Mouse (Mus musculus): ENCODE data around the gene Htatip2. TPM values are rescaled to one million over a fixed set of nuclear protein-coding genes. Genes with fewer than 3 reads are reported as not detected.
A peak's percentile ranks its signal among the peaks of the same experiment; 100 is the strongest.

Htatip2 gene
- polyA plus RNA-seq, 1 experiment: 32.0 TPM

GRCm38 (mm10) chr7:49774396-49774795 lies 15.5 kb downstream of the Htatip2 start:
- H3K4me1 ChIP-seq (ENCODE audit: control insufficient read depth, insufficient read depth, insufficient read length, low read length): no peaks in the 10 kb centered on the region
- H3K4me3 ChIP-seq (ENCODE audit: insufficient read depth, low read depth, low read length): no peak overlapping the region
- no peak overlapping the region for H3K27ac ChIP-seq (replicated peaks; ENCODE audit: low read depth, low read length)

GRCm38 (mm10) chr7:49777585-49777984 lies 18.7 kb downstream of the Htatip2 start:
- H3K4me1 ChIP-seq (ENCODE audit: control insufficient read depth, insufficient read depth, insufficient read length, low read length): no peaks in the 10 kb centered on the region
- no peak overlapping the region for H3K4me3 ChIP-seq (ENCODE audit: insufficient read depth, low read depth, low read length)
- H3K27ac ChIP-seq (replicated peaks; ENCODE audit: low read depth, low read length): no peak overlapping the region

GRCm38 (mm10) chr7:49778114-49778901 lies 19.4 kb downstream of the Htatip2 start, which contains the start of gene Prmt3:
Gene Prmt3, plus strand, starts transcription at chr7:49778346.
- peak within 1 kb of the TSS; percentile 72 for H3K4me3 ChIP-seq (ENCODE audit: insufficient read depth, low read depth, low read length)
- no peaks in the 10 kb centered on the region for H3K4me1 ChIP-seq (ENCODE audit: control insufficient read depth, insufficient read depth, insufficient read length, low read length)
- H3K27ac ChIP-seq (replicated peaks; ENCODE audit: low read depth, low read length): no peak within 1 kb of the TSS

- Histone ChIP-seq H3K27ac (replicated peaks; ENCODE audit: low read depth, low read length) (no peak overlapping the region), H3K4me1 (ENCODE audit: control insufficient read depth, insufficient read depth, insufficient read length, low read length) (no peaks in the 10 kb centered on the region), H3K4me3 (ENCODE audit: insufficient read depth, low read depth, low read length) (peak overlapping the region; percentile 72)
Measured at GRCm38 (mm10) chr7:49778904-49779615, 20.1 kb downstream of the Htatip2 start.

GRCm38 (mm10) chr7:49783017-49783416 lies 24.1 kb downstream of the Htatip2 start:
- H3K4me3 ChIP-seq (ENCODE audit: insufficient read depth, low read depth, low read length): no peak overlapping the region
- H3K27ac ChIP-seq (replicated peaks; ENCODE audit: low read depth, low read length): no peak overlapping the region
- no peaks in the 10 kb centered on the region for H3K4me1 ChIP-seq (ENCODE audit: control insufficient read depth, insufficient read depth, insufficient read length, low read length)

- H3K4me3 ChIP-seq (ENCODE audit: insufficient read depth, low read depth, low read length): no peak overlapping the region
- H3K27ac ChIP-seq (replicated peaks; ENCODE audit: low read depth, low read length): no peak overlapping the region
- H3K4me1 ChIP-seq (ENCODE audit: control insufficient read depth, insufficient read depth, insufficient read length, low read length): no peaks in the 10 kb centered on the region
Measured at GRCm38 (mm10) chr7:49785141-49785540, 26.2 kb downstream of the Htatip2 start.

- Histone ChIP-seq H3K4me3 (ENCODE audit: insufficient read depth, low read depth, low read length) (no peak overlapping the region), H3K27ac (replicated peaks; ENCODE audit: low read depth, low read length) (no peak overlapping the region), H3K4me1 (ENCODE audit: control insufficient read depth, insufficient read depth, insufficient read length, low read length) (no peaks in the 10 kb centered on the region)
Measured at GRCm38 (mm10) chr7:49786618-49787382, 27.9 kb downstream of the Htatip2 start.

GRCm38 (mm10) chr7:49787383-49787645 lies 28.4 kb downstream of the Htatip2 start:
- H3K4me3 ChIP-seq (ENCODE audit: insufficient read depth, low read depth, low read length): no peak overlapping the region
- H3K27ac ChIP-seq (replicated peaks; ENCODE audit: low read depth, low read length): no peak overlapping the region
- H3K4me1 ChIP-seq (ENCODE audit: control insufficient read depth, insufficient read depth, insufficient read length, low read length): no peaks in the 10 kb centered on the region

GRCm38 (mm10) chr7:49794304-49794703 lies 35.4 kb downstream of the Htatip2 start:
- Histone ChIP-seq H3K27ac (replicated peaks; ENCODE audit: low read depth, low read length) (no peak overlapping the region), H3K4me1 (ENCODE audit: control insufficient read depth, insufficient read depth, insufficient read length, low read length) (no peaks in the 10 kb centered on the region), H3K4me3 (ENCODE audit: insufficient read depth, low read depth, low read length) (no peak overlapping the region)

GRCm38 (mm10) chr7:49797171-49797570 lies 38.3 kb downstream of the Htatip2 start:
- H3K27ac ChIP-seq (replicated peaks; ENCODE audit: low read depth, low read length): no peak overlapping the region
- no peak overlapping the region for H3K4me3 ChIP-seq (ENCODE audit: insufficient read depth, low read depth, low read length)
- H3K4me1 ChIP-seq (ENCODE audit: control insufficient read depth, insufficient read depth, insufficient read length, low read length): no peaks in the 10 kb centered on the region

- Histone ChIP-seq H3K4me3 (ENCODE audit: insufficient read depth, low read depth, low read length) (no peak overlapping the region), H3K27ac (replicated peaks; ENCODE audit: low read depth, low read length) (no peak overlapping the region), H3K4me1 (ENCODE audit: control insufficient read depth, insufficient read depth, insufficient read length, low read length) (no peaks in the 10 kb centered on the region)
Measured at GRCm38 (mm10) chr7:49803511-49803910, 44.6 kb downstream of the Htatip2 start.

- Histone ChIP-seq H3K4me1 (ENCODE audit: control insufficient read depth, insufficient read depth, insufficient read length, low read length) (no peaks in the 10 kb centered on the region), H3K4me3 (ENCODE audit: insufficient read depth, low read depth, low read length) (no peak overlapping the region), H3K27ac (replicated peaks; ENCODE audit: low read depth, low read length) (no peak overlapping the region)
Measured at GRCm38 (mm10) chr7:49804638-49805165, 45.8 kb downstream of the Htatip2 start.

- no peak overlapping the region for H3K27ac ChIP-seq (replicated peaks; ENCODE audit: low read depth, low read length)
- H3K4me3 ChIP-seq (ENCODE audit: insufficient read depth, low read depth, low read length): no peak overlapping the region
- no peaks in the 10 kb centered on the region for H3K4me1 ChIP-seq (ENCODE audit: control insufficient read depth, insufficient read depth, insufficient read length, low read length)
Measured at GRCm38 (mm10) chr7:49805618-49806017, 46.7 kb downstream of the Htatip2 start.

- Histone ChIP-seq H3K4me3 (ENCODE audit: insufficient read depth, low read depth, low read length) (no peak overlapping the region), H3K4me1 (ENCODE audit: control insufficient read depth, insufficient read depth, insufficient read length, low read length) (no peaks in the 10 kb centered on the region), H3K27ac (replicated peaks; ENCODE audit: low read depth, low read length) (no peak overlapping the region)
Measured at GRCm38 (mm10) chr7:49807093-49807682, 48.3 kb downstream of the Htatip2 start.
